Comparison of ENCODE assay signal across 19 mouse cellular contexts in genomic region chr11:115246386-115246785, GRCm38 (mm10). TPM values are rescaled to one million over a fixed set of nuclear protein-coding genes. Genes with fewer than 3 reads are reported as not detected.
DNase-seq lines count a peak whose midpoint lies in the region; ATAC-seq and TF ChIP-seq lines count a peak whose summit lies in the region.
"Had no signal": no experiment of that assay in that cellular context is flagged by ENCODE, and none has a peak within 500 bp of the region (broad histone marks: within the 10 kb centered on the region; RNA-seq: fewer than 3 reads in every experiment).

No protein-coding gene starts in this region.

- peaks cover 53% of the 10 kb centered on the region for H3K27me3 ChIP-seq in liver, embryonic 12.5 days (replicated peaks)

- DNase-seq in gastrocnemius, adult 2 months = peak; percentile 66
- no peak for DNase-seq in gastrocnemius, postnatal 10 days
- DNase-seq in 416B (ENCODE audit: low read depth) = peak; percentile 12
- DNase-seq in cerebellum, postnatal 14 days = peak; percentile 70 to 71
- DNase-seq in frontal cortex, postnatal 14 days (ENCODE audit: low spot score in 2 of 2) = no peak
- DNase-seq in lung, postnatal 36 days = no peak
- DNase-seq: adrenal gland, postnatal 14 days; kidney, adult 8-10 months; kidney, postnatal 36 days; lung, postnatal 14 days; right cerebral cortex, postnatal 25 days; thymus, adult 18-20 months had no signal

- 47% methylated on average over 8 of the region's 8 CpGs for WGBS in bone marrow, adult 2 months
- WGBS in liver, embryonic 12.5 days (ENCODE audit: insufficient replicate concordance) = 80% methylated on average over 8 of the region's 8 CpGs

- H3K4me1 ChIP-seq in bone marrow, adult 2 months (ENCODE audit: control insufficient read depth, insufficient read depth, low read length) = peaks cover 2% of the 10 kb centered on the region
- peaks cover 40% of the 10 kb centered on the region for H3K4me1 ChIP-seq in liver, embryonic 12.5 days

- peaks cover 22% of the 10 kb centered on the region for H3K36me3 ChIP-seq in liver, embryonic 12.5 days
- H3K36me3 ChIP-seq: liver, embryonic 15.5 days had no signal

- H3K9ac ChIP-seq in liver, embryonic 12.5 days = no peak overlapping the region
- H3K9ac ChIP-seq: liver, embryonic 15.5 days had no signal

- no peak for TF ChIP-seq CTCF in gastrocnemius, adult 2 months (IDR thresholded peaks at IDR 0.05)
- TF ChIP-seq CTCF in bone marrow, adult 2 months (IDR thresholded peaks at IDR 0.05; ENCODE audit: control insufficient read depth, insufficient read depth, low read length) = no peak

- H3K27ac ChIP-seq in gastrocnemius, adult 2 months = no peak overlapping the region
- no peak overlapping the region for H3K27ac ChIP-seq in bone marrow, adult 2 months (ENCODE audit: control insufficient read depth, insufficient read depth, low read depth, low read length, poor library complexity)
- H3K27ac ChIP-seq in liver, embryonic 12.5 days = no peak overlapping the region
- H3K27ac ChIP-seq: liver, embryonic 15.5 days had no signal

- intact Hi-C loops in gastrocnemius, adult 2 months (cut with DNase I) = no loop called here

- no peak for ATAC-seq in liver, embryonic 12.5 days
- ATAC-seq: forebrain, embryonic 14.5 days had no signal

- no peak overlapping the region for H3K4me3 ChIP-seq in gastrocnemius, adult 2 months
- no peak overlapping the region for H3K4me3 ChIP-seq in bone marrow, adult 2 months (replicated peaks; ENCODE audit: control insufficient read depth, low read depth, low read length)
- H3K4me3 ChIP-seq in liver, embryonic 12.5 days = no peak overlapping the region
- H3K4me3 ChIP-seq: liver, embryonic 15.5 days; midbrain, embryonic 10.5 days had no signal

- H3K4me2 ChIP-seq in liver, embryonic 12.5 days = no peak overlapping the region
- H3K4me2 ChIP-seq: liver, embryonic 15.5 days had no signal

- H3K9me3 ChIP-seq in liver, embryonic 12.5 days (replicated peaks) = no peaks in the 10 kb centered on the region
- H3K9me3 ChIP-seq: liver, embryonic 15.5 days; midbrain, embryonic 10.5 days had no signal

- peak; percentile 18; the same call in 1 of the 2 replicates for TF ChIP-seq POLR2A in bone marrow, adult 2 months (IDR thresholded peaks at IDR 0.05; ENCODE audit: borderline replicate concordance, control insufficient read depth, low read depth, low read length)

RNA-seq across cellular contexts. Expression of gene Grin2c, which starts 20.7 kb away (rescaled TPM):
- total RNA-seq in gastrocnemius, adult 2 months (2021) = under 1 TPM in 1 of 2 experiments, not detected in 1; 0.06 TPM
- under 1 TPM; 0.05 to 0.16 TPM for total RNA-seq in gastrocnemius, postnatal 10 days (2021)
- polyA plus RNA-seq in bone marrow, adult 2 months (2011; ENCODE audit: insufficient read depth, insufficient read length, low replicate concordance, missing spikeins) = not detected in 2 replicates
- polyA plus RNA-seq in liver, embryonic 12.5 days (2016; fragmentation: Nextera tagmentation; extraction: Ambion mirVana) = 0.51 and 0.62 TPM in 2 replicates
- total RNA-seq: MEL had no signal
- polyA plus RNA-seq: heart, postnatal 0 days had no signal

RNA-seq across cellular contexts. Expression of gene Fdxr, which starts 30.5 kb away (rescaled TPM):
- 1 to 10 TPM; 2.9 to 4.4 TPM for total RNA-seq in gastrocnemius, adult 2 months (2021)
- 1 to 10 TPM; 5.0 to 5.7 TPM for total RNA-seq in gastrocnemius, postnatal 10 days (2021)
- 9.9 and 21.2 TPM in 2 replicates for polyA plus RNA-seq in bone marrow, adult 2 months (2011; ENCODE audit: insufficient read depth, insufficient read length, low replicate concordance, missing spikeins)
- polyA plus RNA-seq in liver, embryonic 12.5 days (2016; fragmentation: Nextera tagmentation; extraction: Ambion mirVana) = 17.1 and 17.8 TPM in 2 replicates

RNA-seq across cellular contexts. Expression of gene Fads6, which starts 51.1 kb away (rescaled TPM):
- total RNA-seq in gastrocnemius, adult 2 months (2021) = 1 to 10 TPM; 2.4 to 5.4 TPM
- total RNA-seq in gastrocnemius, postnatal 10 days (2021) = 1 to 10 TPM in 1 of 2 experiments, under 1 TPM in 1; 0.86 to 1.1 TPM
- polyA plus RNA-seq in bone marrow, adult 2 months (2011; ENCODE audit: insufficient read depth, insufficient read length, low replicate concordance, missing spikeins) = 0.77 and 1.4 TPM in 2 replicates
- 2.2 and 2.4 TPM in 2 replicates for polyA plus RNA-seq in liver, embryonic 12.5 days (2016; fragmentation: Nextera tagmentation; extraction: Ambion mirVana)

RNA-seq across cellular contexts. Expression of gene Nat9, which starts 58.7 kb away (rescaled TPM):
- total RNA-seq in gastrocnemius, adult 2 months (2021) = 10 to 100 TPM; 12.7 to 16.3 TPM
- total RNA-seq in gastrocnemius, postnatal 10 days (2021) = 10 to 100 TPM; 13.7 to 14.8 TPM
- polyA plus RNA-seq in bone marrow, adult 2 months (2011; ENCODE audit: insufficient read depth, insufficient read length, low replicate concordance, missing spikeins) = 19.4 and 24.2 TPM in 2 replicates
- polyA plus RNA-seq in liver, embryonic 12.5 days (2016; fragmentation: Nextera tagmentation; extraction: Ambion mirVana) = 12.8 and 12.9 TPM in 2 replicates

RNA-seq across cellular contexts. Expression of gene Tmem104, which starts 59.1 kb away (rescaled TPM):
- 1 to 10 TPM; 7.3 to 7.4 TPM for total RNA-seq in gastrocnemius, adult 2 months (2021)
- total RNA-seq in gastrocnemius, postnatal 10 days (2021) = 1 to 10 TPM; 3.9 to 6.4 TPM
- polyA plus RNA-seq in bone marrow, adult 2 months (2011; ENCODE audit: insufficient read depth, insufficient read length, low replicate concordance, missing spikeins) = 3.1 and 5.8 TPM in 2 replicates
- polyA plus RNA-seq in liver, embryonic 12.5 days (2016; fragmentation: Nextera tagmentation; extraction: Ambion mirVana) = 7.5 and 8.1 TPM in 2 replicates

Comparison
In these comparisons a context has a peak if more than half of its experiments do, and no peak if none do; other contexts are left out.
1. DNase-seq: peak in gastrocnemius, adult 2 months (single experiment), 416B (single experiment) and cerebellum, postnatal 14 days (2 of 2); none in gastrocnemius, postnatal 10 days (single experiment), frontal cortex, postnatal 14 days (0 of 2) and lung, postnatal 36 days (single experiment).